Mouse (Mus musculus) olfactory bulb, adult 2 months (tissue): ENCODE results near the gene Sh3tc1.

Experiments used
- CTCF ChIP-seq: fragments of 200-500 bp; IDR thresholded peaks from 2 replicates; pipeline ENCODE4 v1.5.1; 2012; ENCODE audit warnings: low read depth, mild to moderate bottlenecking, low read length, moderate library complexity; ENCODE audit not compliant: insufficient read depth
- POLR2A ChIP-seq: fragments of 200-500 bp; IDR thresholded peaks from 2 replicates; pipeline ENCODE4 v1.6.1; 2012; ENCODE audit warnings: mild to moderate bottlenecking, low read depth, low read length, moderate library complexity; ENCODE audit not compliant: insufficient read depth

DNA sequence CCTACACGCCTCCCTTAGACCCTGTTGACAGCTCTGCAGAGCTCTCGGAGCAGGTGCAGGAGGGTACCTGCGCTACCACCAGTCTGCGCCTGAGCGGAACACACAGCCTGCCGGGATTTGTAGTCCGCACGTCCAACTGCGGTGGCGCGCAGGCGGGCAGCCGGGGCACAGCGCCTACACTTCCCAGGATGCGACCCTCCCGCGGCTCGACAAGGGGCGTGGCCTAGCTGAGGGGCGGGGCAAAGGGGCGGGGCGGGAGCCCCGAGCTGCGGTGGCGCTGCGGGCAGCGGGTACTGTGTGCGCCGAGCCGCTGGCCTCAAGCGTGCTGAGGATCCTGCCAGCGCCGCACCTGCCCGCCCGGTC lies 17.8 kb upstream of the Sh3tc1 start, which contains the start of gene Ablim2:
- TF ChIP-seq POLR2A (peak; percentile 52; the same call in 1 of the 2 replicates), CTCF (no peak)
